Mouse (Mus musculus): ENCODE measurements around the gene Cxcl16. TPM values are rescaled to one million over a fixed set of nuclear protein-coding genes. Genes with fewer than 3 reads are reported as not detected.
"Not testable (repeated sequence)": the region's sequence is repeated elsewhere in the genome, so short reads cannot be mapped to it uniquely, and the experiment has no call there.

Gene Cxcl16
- polyA plus RNA-seq, 1 experiment from 2014 or later = 9.7 TPM

DNA sequence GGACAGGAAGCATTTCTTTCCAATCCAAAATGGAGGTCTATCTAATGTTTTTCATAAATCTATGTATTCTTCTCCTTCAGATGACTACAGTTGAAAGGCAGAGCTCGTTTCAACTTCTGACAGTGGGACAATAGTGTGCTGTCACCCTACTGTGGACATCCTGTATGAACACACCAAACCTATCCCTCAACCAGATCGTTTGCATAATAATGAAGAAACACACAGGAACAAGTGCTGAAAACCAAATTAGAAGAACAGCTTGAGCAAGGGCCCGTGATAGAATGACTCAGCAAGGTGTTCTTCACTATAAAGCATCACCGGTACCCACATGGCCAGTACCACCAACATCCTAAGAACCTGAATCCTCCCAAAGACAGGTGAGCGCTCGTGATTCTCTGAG lies 33.2 kb downstream of the Cxcl16 start:
- H3K27me3 ChIP-seq (ENCODE audit: insufficient read depth, low read length); H3K9ac ChIP-seq (replicated peaks; ENCODE audit: low read length); H3K4me2 ChIP-seq (replicated peaks; ENCODE audit: low read depth, low read length); H3K4me1 ChIP-seq (ENCODE audit: insufficient read depth, low read length); H3K36me3 ChIP-seq (ENCODE audit: insufficient read depth, low read length); H3K4me3 ChIP-seq (ENCODE audit: low read length); H3K9me3 ChIP-seq (ENCODE audit: low read length); ATAC-seq (ENCODE audit: low FRiP score, low TSS enrichment); H3K27ac ChIP-seq (ENCODE audit: low read length): not testable (repeated sequence)
- 81% methylated on average over 6 of the region's 6 CpGs for WGBS

DNA sequence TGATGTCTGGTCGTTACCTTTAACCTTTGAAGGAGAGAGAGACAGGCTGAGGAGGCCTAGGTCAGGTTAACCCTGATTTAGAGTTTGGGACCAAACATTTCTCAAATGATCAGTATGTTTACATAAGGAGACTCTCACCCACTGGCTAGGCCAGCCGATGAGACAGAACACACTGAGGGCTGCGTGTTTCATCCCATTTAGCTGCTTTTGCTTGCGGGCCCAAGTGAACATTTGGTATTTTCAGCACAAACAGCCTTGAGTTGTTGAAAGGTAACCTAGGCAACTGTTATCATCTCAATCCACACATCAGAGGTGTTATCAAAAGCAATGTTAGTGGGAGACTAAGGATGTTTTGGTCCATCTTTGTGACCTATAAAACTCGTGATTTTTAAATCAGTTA lies 40.3 kb downstream of the Cxcl16 start:
- Histone ChIP-seq H3K27ac (ENCODE audit: low read length) (no peak overlapping the region), H3K27me3 (ENCODE audit: insufficient read depth, low read length) (no peaks in the 10 kb centered on the region), H3K4me2 (replicated peaks; ENCODE audit: low read depth, low read length) (no peak overlapping the region), H3K9ac (replicated peaks; ENCODE audit: low read length) (no peak overlapping the region), H3K4me3 (ENCODE audit: low read length) (no peak overlapping the region), H3K36me3 (ENCODE audit: insufficient read depth, low read length) (no peaks in the 10 kb centered on the region), H3K9me3 (ENCODE audit: low read length) (no peaks in the 10 kb centered on the region), H3K4me1 (ENCODE audit: insufficient read depth, low read length) (no peaks in the 10 kb centered on the region)
- 47% methylated on average over 5 of the region's 5 CpGs for WGBS
- no peak for ATAC-seq (ENCODE audit: low FRiP score, low TSS enrichment)

DNA sequence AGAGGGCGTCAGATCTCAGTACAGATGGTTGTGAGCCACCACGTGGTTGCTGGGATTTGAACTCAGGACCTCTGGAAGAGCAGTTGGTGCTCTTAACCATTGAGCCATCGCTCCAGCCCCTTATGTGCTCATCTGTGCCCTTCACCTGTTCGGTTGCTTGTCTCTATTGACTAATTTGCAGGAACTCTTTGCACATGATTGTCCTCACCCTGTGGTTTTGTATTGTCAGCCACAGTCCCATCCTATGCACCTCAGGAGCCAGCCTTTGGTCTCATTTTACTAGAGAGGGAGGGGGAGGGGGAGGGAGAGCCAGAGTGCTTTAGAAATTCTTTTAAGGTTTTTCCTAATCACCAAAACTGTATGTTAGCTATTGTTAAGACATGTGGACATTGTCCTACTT lies 41.6 kb downstream of the Cxcl16 start:
- Histone ChIP-seq H3K9ac (replicated peaks; ENCODE audit: low read length) (no peak overlapping the region), H3K27ac (ENCODE audit: low read length) (no peak overlapping the region), H3K27me3 (ENCODE audit: insufficient read depth, low read length) (no peaks in the 10 kb centered on the region), H3K9me3 (ENCODE audit: low read length) (no peaks in the 10 kb centered on the region), H3K36me3 (ENCODE audit: insufficient read depth, low read length) (no peaks in the 10 kb centered on the region), H3K4me2 (replicated peaks; ENCODE audit: low read depth, low read length) (no peak overlapping the region), H3K4me1 (ENCODE audit: insufficient read depth, low read length) (no peaks in the 10 kb centered on the region), H3K4me3 (ENCODE audit: low read length) (no peak overlapping the region)
- 64% methylated on average over 4 of the region's 4 CpGs for WGBS
- ATAC-seq (ENCODE audit: low FRiP score, low TSS enrichment) = no peak

DNA sequence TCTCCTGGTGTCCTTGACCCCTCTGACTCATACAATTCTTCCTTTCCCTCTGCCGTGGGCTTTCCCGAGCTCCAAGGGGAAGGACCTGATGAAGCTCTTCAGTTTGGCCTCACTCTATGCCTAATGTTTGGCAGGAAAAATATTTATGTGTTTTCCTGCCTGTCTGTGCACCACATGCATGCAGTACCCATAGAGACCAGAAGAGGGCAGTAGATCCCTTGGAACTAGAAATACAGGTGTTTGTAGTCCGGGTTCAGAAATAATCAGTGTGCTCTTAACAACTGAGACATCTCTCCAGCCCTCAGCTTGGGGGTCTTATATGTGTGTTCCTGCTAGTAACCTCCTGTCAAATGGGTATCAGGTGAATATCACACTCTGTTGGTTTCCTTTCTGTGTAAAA lies 45.8 kb downstream of the Cxcl16 start:
- no peak overlapping the region for H3K27ac ChIP-seq (ENCODE audit: low read length)
- no peak overlapping the region for H3K4me3 ChIP-seq (ENCODE audit: low read length)
- no peak overlapping the region for H3K4me2 ChIP-seq (replicated peaks; ENCODE audit: low read depth, low read length)
- no peak overlapping the region for H3K9ac ChIP-seq (replicated peaks; ENCODE audit: low read length)
- 3% methylated on average over 3 of the region's 3 CpGs for WGBS
- no peaks in the 10 kb centered on the region for H3K9me3 ChIP-seq (ENCODE audit: low read length)
- H3K27me3 ChIP-seq (ENCODE audit: insufficient read depth, low read length) = no peaks in the 10 kb centered on the region
- H3K36me3 ChIP-seq (ENCODE audit: insufficient read depth, low read length) = no peaks in the 10 kb centered on the region
- ATAC-seq (ENCODE audit: low FRiP score, low TSS enrichment) = no peak
- H3K4me1 ChIP-seq (ENCODE audit: insufficient read depth, low read length) = peaks cover 8% of the 10 kb centered on the region

DNA sequence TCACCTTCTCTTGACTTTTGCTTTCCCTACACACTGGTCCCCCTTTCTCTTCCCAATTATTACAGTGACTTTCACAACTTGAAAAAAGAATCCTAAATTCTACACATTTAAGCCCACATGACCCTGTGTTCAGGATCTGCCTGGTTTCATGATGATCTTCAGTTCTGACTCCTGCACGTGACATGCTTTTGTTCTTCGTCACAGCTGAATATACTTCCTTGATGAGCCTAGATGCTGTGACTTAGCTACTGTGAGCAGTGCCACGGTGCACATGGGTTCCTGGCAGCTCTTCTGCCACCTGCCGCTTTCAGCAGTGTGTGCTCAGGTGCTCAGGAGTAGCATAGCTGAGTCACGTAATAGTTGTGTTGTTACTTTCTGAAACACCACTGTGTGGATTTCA lies 47.2 kb downstream of the Cxcl16 start:
- H3K9me3 ChIP-seq (ENCODE audit: low read length) = no peaks in the 10 kb centered on the region
- H3K9ac ChIP-seq (replicated peaks; ENCODE audit: low read length) = no peak overlapping the region
- no peaks in the 10 kb centered on the region for H3K27me3 ChIP-seq (ENCODE audit: insufficient read depth, low read length)
- no peaks in the 10 kb centered on the region for H3K36me3 ChIP-seq (ENCODE audit: insufficient read depth, low read length)
- 77% methylated on average over 5 of the region's 5 CpGs for WGBS
- no peak overlapping the region for H3K27ac ChIP-seq (ENCODE audit: low read length)
- no peak overlapping the region for H3K4me3 ChIP-seq (ENCODE audit: low read length)
- no peak for ATAC-seq (ENCODE audit: low FRiP score, low TSS enrichment)
- H3K4me2 ChIP-seq (replicated peaks; ENCODE audit: low read depth, low read length) = no peak overlapping the region
- H3K4me1 ChIP-seq (ENCODE audit: insufficient read depth, low read length) = peaks cover 14% of the 10 kb centered on the region

DNA sequence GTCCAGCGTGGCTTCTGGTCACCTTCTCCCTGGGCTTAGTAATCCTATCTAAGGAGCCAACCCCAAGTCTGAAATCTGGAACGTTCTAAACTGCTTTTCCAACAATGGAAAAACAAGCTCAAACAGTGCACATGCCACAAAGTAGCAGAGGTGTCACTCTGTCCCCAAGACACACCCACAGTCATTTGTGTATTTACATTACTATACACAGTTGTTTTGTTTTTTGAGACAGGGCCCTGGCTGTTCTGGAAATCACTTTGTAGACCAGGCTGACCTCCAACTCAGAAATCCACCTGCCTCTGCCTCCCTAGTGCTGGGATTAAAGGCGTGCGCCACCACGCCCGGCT lies 49.5 kb downstream of the Cxcl16 start:
- H3K36me3 ChIP-seq (ENCODE audit: insufficient read depth, low read length) = peaks cover 3% of the 10 kb centered on the region; the same call in 1 of the 2 replicates
- no peak for ATAC-seq (ENCODE audit: low FRiP score, low TSS enrichment)
- WGBS = 63% methylated on average over 6 of the region's 6 CpGs
- peak overlapping the region; percentile 99 for H3K4me3 ChIP-seq (ENCODE audit: low read length)
- no peaks in the 10 kb centered on the region for H3K9me3 ChIP-seq (ENCODE audit: low read length)
- H3K4me1 ChIP-seq (ENCODE audit: insufficient read depth, low read length) = peaks cover 14% of the 10 kb centered on the region
- no peaks in the 10 kb centered on the region for H3K27me3 ChIP-seq (ENCODE audit: insufficient read depth, low read length)
- H3K9ac ChIP-seq (replicated peaks; ENCODE audit: low read length) = peak overlapping the region; percentile 88
- peak overlapping the region; percentile 79 for H3K4me2 ChIP-seq (replicated peaks; ENCODE audit: low read depth, low read length)
- peak overlapping the region; percentile 51; the same call in 1 of the 2 replicates for H3K27ac ChIP-seq (ENCODE audit: low read length)

DNA sequence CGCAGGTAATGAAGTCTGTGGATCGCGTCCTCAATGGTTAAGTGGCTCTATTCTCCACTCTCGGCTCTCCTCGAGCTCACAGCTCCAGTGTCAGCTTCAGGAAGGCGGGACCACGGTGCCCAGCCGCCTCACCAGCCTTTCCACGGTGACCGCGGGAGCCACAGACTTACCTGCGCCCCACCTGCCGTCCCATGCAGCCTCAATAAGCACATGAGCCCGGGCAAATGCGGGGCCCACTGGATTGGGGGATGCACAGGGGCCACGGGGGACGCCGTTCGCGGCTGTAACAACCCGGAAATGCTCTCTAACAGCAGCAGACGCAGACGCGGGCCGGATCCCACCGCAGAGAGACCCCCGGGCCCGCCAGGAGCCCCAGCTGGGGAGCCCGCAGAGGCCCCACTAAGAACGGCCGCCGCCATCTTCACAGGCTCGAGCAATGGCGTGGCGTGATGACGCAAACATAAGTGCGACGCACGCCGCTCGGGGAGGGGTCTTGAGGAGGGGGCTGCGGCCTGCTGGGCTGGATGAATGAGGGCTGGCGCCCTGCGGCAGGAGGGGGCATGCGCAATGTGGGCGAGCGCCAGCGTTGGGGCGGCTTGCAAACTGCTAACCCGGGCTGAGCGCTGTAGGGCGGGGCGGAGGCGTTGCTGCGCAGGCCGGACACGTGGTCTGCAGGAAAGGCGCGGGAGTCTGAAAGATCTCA lies 50.0 kb downstream of the Cxcl16 start, which contains the start of gene Pelp1:
TSS of gene Pelp1 (minus strand) at position 438 of the 703 bp plus-strand sequence.
- no peaks in the 10 kb centered on the region for H3K27me3 ChIP-seq (ENCODE audit: insufficient read depth, low read length)
- H3K9ac ChIP-seq (replicated peaks; ENCODE audit: low read length) = peak within 1 kb of the TSS; percentile 88
- under 1% methylated on average over 59 of the region's 59 CpGs for WGBS
- H3K27ac ChIP-seq (ENCODE audit: low read length) = peak within 1 kb of the TSS; percentile 51; the same call in 1 of the 2 replicates
- H3K9me3 ChIP-seq (ENCODE audit: low read length) = no peaks in the 10 kb centered on the region
- H3K36me3 ChIP-seq (ENCODE audit: insufficient read depth, low read length) = peaks cover 6% of the 10 kb centered on the region; the same call in 1 of the 2 replicates
- peak within 1 kb of the TSS; percentile 79 for H3K4me2 ChIP-seq (replicated peaks; ENCODE audit: low read depth, low read length)
- H3K4me3 ChIP-seq (ENCODE audit: low read length) = peak within 1 kb of the TSS; percentile 99
- peak; percentile 98 for ATAC-seq (ENCODE audit: low FRiP score, low TSS enrichment)
- H3K4me1 ChIP-seq (ENCODE audit: insufficient read depth, low read length) = peaks cover 14% of the 10 kb centered on the region

Small RNA genes lying within 50 kb of the gene (microRNA-seq; reads per million reads assigned to microRNA genes)
- not detected for gene Mir7115

Other genes starting within 250 kb of the Cxcl16 start
- gene Slc16a11, start 247.2 kb downstream of the Cxcl16 start, polyA plus RNA-seq (2015; fragmentation: Nextera tagmentation; extraction: Ambion mirVana) = 5.2 and 5.5 TPM in 2 replicates
- 18.6 and 19.3 TPM in 2 replicates for gene Slc16a13, start 238.9 kb downstream of the Cxcl16 start, polyA plus RNA-seq (2015; fragmentation: Nextera tagmentation; extraction: Ambion mirVana)
- gene Bcl6b, start 230.2 kb downstream of the Cxcl16 start, polyA plus RNA-seq (2015; fragmentation: Nextera tagmentation; extraction: Ambion mirVana) = 27.4 and 31.3 TPM in 2 replicates
- gene 0610010K14Rik, start 222.1 kb downstream of the Cxcl16 start, polyA plus RNA-seq (2015; fragmentation: Nextera tagmentation; extraction: Ambion mirVana) = 170 and 173 TPM in 2 replicates
- 10.5 and 11.5 TPM in 2 replicates for gene Gm21988, start 220.2 kb downstream of the Cxcl16 start, polyA plus RNA-seq (2015; fragmentation: Nextera tagmentation; extraction: Ambion mirVana)
- 235 and 255 TPM in 2 replicates for gene Rnasek, start 220.1 kb downstream of the Cxcl16 start, polyA plus RNA-seq (2015; fragmentation: Nextera tagmentation; extraction: Ambion mirVana)
- gene Alox12, start 204.6 kb downstream of the Cxcl16 start, polyA plus RNA-seq (2015; fragmentation: Nextera tagmentation; extraction: Ambion mirVana) = 6.5 and 6.9 TPM in 2 replicates
- 0.07 and 0.09 TPM in 2 replicates for gene Alox12e, start 137.4 kb downstream of the Cxcl16 start, polyA plus RNA-seq (2015; fragmentation: Nextera tagmentation; extraction: Ambion mirVana)
- 2.0 TPM in 2 replicates for gene Alox15, start 108.0 kb downstream of the Cxcl16 start, polyA plus RNA-seq (2015; fragmentation: Nextera tagmentation; extraction: Ambion mirVana)
- 40.3 and 41.9 TPM in 2 replicates for gene Pelp1, start 50.0 kb downstream of the Cxcl16 start, polyA plus RNA-seq (2015; fragmentation: Nextera tagmentation; extraction: Ambion mirVana)
- 15.3 and 19.0 TPM in 2 replicates for gene Arrb2, start 27.3 kb downstream of the Cxcl16 start, polyA plus RNA-seq (2015; fragmentation: Nextera tagmentation; extraction: Ambion mirVana)
- gene Med11, start 8.1 kb downstream of the Cxcl16 start, polyA plus RNA-seq (2015; fragmentation: Nextera tagmentation; extraction: Ambion mirVana) = 43.9 and 46.3 TPM in 2 replicates
- gene Zmynd15, start 551 bp downstream of the Cxcl16 start, polyA plus RNA-seq (2015; fragmentation: Nextera tagmentation; extraction: Ambion mirVana) = 1.4 and 1.5 TPM in 2 replicates
- 0.69 and 0.80 TPM in 2 replicates for gene Tm4sf5, start 45.3 kb upstream of the Cxcl16 start, polyA plus RNA-seq (2015; fragmentation: Nextera tagmentation; extraction: Ambion mirVana)
- 0.37 and 0.50 TPM in 2 replicates for gene Vmo1, start 54.6 kb upstream of the Cxcl16 start, polyA plus RNA-seq (2015; fragmentation: Nextera tagmentation; extraction: Ambion mirVana)
- 0.51 and 0.62 TPM in 2 replicates for gene Gltpd2, start 59.2 kb upstream of the Cxcl16 start, polyA plus RNA-seq (2015; fragmentation: Nextera tagmentation; extraction: Ambion mirVana)
- 789 and 872 TPM in 2 replicates for gene Psmb6, start 65.4 kb upstream of the Cxcl16 start, polyA plus RNA-seq (2015; fragmentation: Nextera tagmentation; extraction: Ambion mirVana)
- not detected in 2 replicates for gene Gm40193, start 73.0 kb upstream of the Cxcl16 start, polyA plus RNA-seq (2015; fragmentation: Nextera tagmentation; extraction: Ambion mirVana)
- 8.5 and 8.8 TPM in 2 replicates for gene Pld2, start 80.1 kb upstream of the Cxcl16 start, polyA plus RNA-seq (2015; fragmentation: Nextera tagmentation; extraction: Ambion mirVana)
- gene Mink1, start 102.9 kb upstream of the Cxcl16 start, polyA plus RNA-seq (2015; fragmentation: Nextera tagmentation; extraction: Ambion mirVana) = 15.9 and 17.4 TPM in 2 replicates
- gene 4930544D05Rik, start 155.9 kb upstream of the Cxcl16 start, polyA plus RNA-seq (2015; fragmentation: Nextera tagmentation; extraction: Ambion mirVana) = not detected in 2 replicates
- gene Chrne, start 159.2 kb upstream of the Cxcl16 start, polyA plus RNA-seq (2015; fragmentation: Nextera tagmentation; extraction: Ambion mirVana) = 0.19 TPM in 1 of 2 replicates, not detected in the other
- 0.11 and 0.21 TPM in 2 replicates for gene Gp1ba, start 179.1 kb upstream of the Cxcl16 start, polyA plus RNA-seq (2015; fragmentation: Nextera tagmentation; extraction: Ambion mirVana)
- gene Rnf167, start 187.3 kb upstream of the Cxcl16 start, polyA plus RNA-seq (2015; fragmentation: Nextera tagmentation; extraction: Ambion mirVana) = 130 and 137 TPM in 2 replicates
- 229 and 235 TPM in 2 replicates for gene Slc25a11, start 187.5 kb upstream of the Cxcl16 start, polyA plus RNA-seq (2015; fragmentation: Nextera tagmentation; extraction: Ambion mirVana)
- 1,671 and 1,948 TPM in 2 replicates for gene Pfn1, start 194.7 kb upstream of the Cxcl16 start, polyA plus RNA-seq (2015; fragmentation: Nextera tagmentation; extraction: Ambion mirVana)
- 23.1 and 28.0 TPM in 2 replicates for gene Eno3, start 197.2 kb upstream of the Cxcl16 start, polyA plus RNA-seq (2015; fragmentation: Nextera tagmentation; extraction: Ambion mirVana)
- 206 and 209 TPM in 2 replicates for gene Spag7, start 209.4 kb upstream of the Cxcl16 start, polyA plus RNA-seq (2015; fragmentation: Nextera tagmentation; extraction: Ambion mirVana)
- gene Camta2, start 228.1 kb upstream of the Cxcl16 start, polyA plus RNA-seq (2015; fragmentation: Nextera tagmentation; extraction: Ambion mirVana) = 12.7 and 17.0 TPM in 2 replicates
- gene Inca1, start 240.2 kb upstream of the Cxcl16 start, polyA plus RNA-seq (2015; fragmentation: Nextera tagmentation; extraction: Ambion mirVana) = 1.3 and 1.6 TPM in 2 replicates
- 2.5 and 3.5 TPM in 2 replicates for gene Kif1c, start 240.6 kb upstream of the Cxcl16 start, polyA plus RNA-seq (2015; fragmentation: Nextera tagmentation; extraction: Ambion mirVana)

Measured in kidney, embryonic 16.5 days (tissue).